Mouse (Mus musculus): Measurements from ENCODE around the gene Wfdc6b. TPM values are rescaled to one million over a fixed set of nuclear protein-coding genes. Genes with fewer than 3 reads are reported as not detected.

The Wfdc6b gene
- polyA plus RNA-seq, 1 experiment from 2014 or later: not detected

- Histone ChIP-seq H3K27me3 (no peaks in the 10 kb centered on the region), H3K4me3 (no peak overlapping the region), H3K9ac (no peak overlapping the region), H3K4me1 (no peaks in the 10 kb centered on the region), H3K27ac (no peak overlapping the region), H3K9me3 (no peaks in the 10 kb centered on the region), H3K36me3 (no peaks in the 10 kb centered on the region), H3K4me2 (no peak overlapping the region)
- WGBS: 83% methylated on average over 3 of the region's 3 CpGs
- ATAC-seq (ENCODE audit: borderline replicate concordance, extremely low read depth, low FRiP score, low TSS enrichment): no peak
These were observed 2.1 kb downstream of the Wfdc6b start for GRCm38 (mm10) chr2:164615386-164615785.

GRCm38 (mm10) chr2:164619050-164619449, 5.7 kb downstream of the Wfdc6b start:
- Histone ChIP-seq H3K4me3 (no peak overlapping the region), H3K27me3 (no peaks in the 10 kb centered on the region), H3K4me2 (no peak overlapping the region), H3K36me3 (no peaks in the 10 kb centered on the region), H3K9ac (no peak overlapping the region), H3K27ac (no peak overlapping the region), H3K9me3 (no peaks in the 10 kb centered on the region), H3K4me1 (no peaks in the 10 kb centered on the region)
- no peak for ATAC-seq (ENCODE audit: borderline replicate concordance, extremely low read depth, low FRiP score, low TSS enrichment)
- WGBS: 53% methylated on average over 5 of the region's 5 CpGs

GRCm38 (mm10) chr2:164621775-164622174, 8.5 kb downstream of the Wfdc6b start:
- H3K9ac ChIP-seq: no peak overlapping the region
- no peak overlapping the region for H3K4me3 ChIP-seq
- H3K4me1 ChIP-seq: no peaks in the 10 kb centered on the region
- 75% methylated on average over 4 of the region's 4 CpGs for WGBS
- H3K4me2 ChIP-seq: no peak overlapping the region
- no peaks in the 10 kb centered on the region for H3K36me3 ChIP-seq
- no peak for ATAC-seq (ENCODE audit: borderline replicate concordance, extremely low read depth, low FRiP score, low TSS enrichment)
- H3K9me3 ChIP-seq: no peaks in the 10 kb centered on the region
- H3K27ac ChIP-seq: no peak overlapping the region
- H3K27me3 ChIP-seq: no peaks in the 10 kb centered on the region

GRCm38 (mm10) chr2:164635266-164635665, 21.9 kb downstream of the Wfdc6b start:
- no peak for ATAC-seq (ENCODE audit: borderline replicate concordance, extremely low read depth, low FRiP score, low TSS enrichment)
- no peaks in the 10 kb centered on the region for H3K27me3 ChIP-seq
- no peak overlapping the region for H3K27ac ChIP-seq
- WGBS: 75% methylated on average over 9 of the region's 9 CpGs
- no peak overlapping the region for H3K4me2 ChIP-seq
- no peaks in the 10 kb centered on the region for H3K4me1 ChIP-seq
- H3K9ac ChIP-seq: no peak overlapping the region
- H3K4me3 ChIP-seq: no peak overlapping the region
- H3K9me3 ChIP-seq: no peaks in the 10 kb centered on the region
- no peaks in the 10 kb centered on the region for H3K36me3 ChIP-seq

GRCm38 (mm10) chr2:164638696-164639095, 25.4 kb downstream of the Wfdc6b start, which contains the start of gene Wfdc16:
Gene Wfdc16, minus strand, starts transcription at chr2:164638796.
- Histone ChIP-seq H3K4me1 (no peaks in the 10 kb centered on the region), H3K27ac (no peak within 1 kb of the TSS), H3K4me3 (no peak within 1 kb of the TSS), H3K9me3 (no peaks in the 10 kb centered on the region), H3K4me2 (no peak within 1 kb of the TSS), H3K36me3 (no peaks in the 10 kb centered on the region), H3K27me3 (no peaks in the 10 kb centered on the region), H3K9ac (no peak within 1 kb of the TSS)
- WGBS: 71% methylated on average over 3 of the region's 3 CpGs
- no peak for ATAC-seq (ENCODE audit: borderline replicate concordance, extremely low read depth, low FRiP score, low TSS enrichment)

GRCm38 (mm10) chr2:164641129-164641528, 27.8 kb downstream of the Wfdc6b start:
- WGBS: 68% methylated on average over 7 of the region's 7 CpGs

GRCm38 (mm10) chr2:164641881-164642673, 28.8 kb downstream of the Wfdc6b start:
- H3K36me3 ChIP-seq: no peaks in the 10 kb centered on the region
- WGBS: 60% methylated on average over 13 of the region's 13 CpGs
- no peak overlapping the region for H3K27ac ChIP-seq
- no peak overlapping the region for H3K4me3 ChIP-seq
- no peaks in the 10 kb centered on the region for H3K27me3 ChIP-seq
- no peak overlapping the region for H3K4me2 ChIP-seq
- H3K9me3 ChIP-seq: no peaks in the 10 kb centered on the region
- H3K9ac ChIP-seq: no peak overlapping the region
- no peaks in the 10 kb centered on the region for H3K4me1 ChIP-seq
- no peak for ATAC-seq (ENCODE audit: borderline replicate concordance, extremely low read depth, low FRiP score, low TSS enrichment)

More at GRCm38 (mm10) chr2:164641129-164641528, 27.8 kb downstream of the Wfdc6b start:
- Histone ChIP-seq H3K4me3 (no peak overlapping the region), H3K9ac (no peak overlapping the region), H3K27ac (no peak overlapping the region), H3K36me3 (no peaks in the 10 kb centered on the region), H3K4me2 (no peak overlapping the region), H3K9me3 (no peaks in the 10 kb centered on the region), H3K4me1 (no peaks in the 10 kb centered on the region), H3K27me3 (no peaks in the 10 kb centered on the region)
- no peak for ATAC-seq (ENCODE audit: borderline replicate concordance, extremely low read depth, low FRiP score, low TSS enrichment)

GRCm38 (mm10) chr2:164655858-164656257, 42.5 kb downstream of the Wfdc6b start, which contains the start of gene Wfdc10:
Gene Wfdc10, plus strand, starts transcription at chr2:164656046.
- no peak for ATAC-seq (ENCODE audit: borderline replicate concordance, extremely low read depth, low FRiP score, low TSS enrichment)
- H3K36me3 ChIP-seq: no peaks in the 10 kb centered on the region
- H3K4me2 ChIP-seq: no peak within 1 kb of the TSS
- H3K27me3 ChIP-seq: no peaks in the 10 kb centered on the region
- WGBS: 12% methylated on average over 11 of the region's 11 CpGs
- H3K4me1 ChIP-seq: no peaks in the 10 kb centered on the region
- H3K4me3 ChIP-seq: no peak within 1 kb of the TSS
- no peak within 1 kb of the TSS for H3K9ac ChIP-seq
- no peaks in the 10 kb centered on the region for H3K9me3 ChIP-seq
- H3K27ac ChIP-seq: no peak within 1 kb of the TSS

- Histone ChIP-seq H3K9me3 (no peaks in the 10 kb centered on the region), H3K27me3 (no peaks in the 10 kb centered on the region), H3K27ac (no peak within 1 kb of the TSS), H3K4me1 (no peaks in the 10 kb centered on the region), H3K9ac (no peak within 1 kb of the TSS), H3K4me3 (no peak within 1 kb of the TSS), H3K36me3 (no peaks in the 10 kb centered on the region), H3K4me2 (no peak within 1 kb of the TSS)
- ATAC-seq (ENCODE audit: borderline replicate concordance, extremely low read depth, low FRiP score, low TSS enrichment): no peak
- 65% methylated on average over 9 of the region's 9 CpGs for WGBS
These were observed 43.2 kb downstream of the Wfdc6b start, which contains the start of gene Wfdc9 for GRCm38 (mm10) chr2:164656483-164656882. Gene Wfdc9, minus strand, starts transcription at chr2:164656583.

GRCm38 (mm10) chr2:164664851-164665250, 51.5 kb downstream of the Wfdc6b start:
- Histone ChIP-seq H3K4me3 (no peak overlapping the region), H3K27ac (no peak overlapping the region), H3K9ac (no peak overlapping the region), H3K36me3 (no peaks in the 10 kb centered on the region), H3K4me2 (no peak overlapping the region), H3K4me1 (no peaks in the 10 kb centered on the region), H3K27me3 (no peaks in the 10 kb centered on the region), H3K9me3 (no peaks in the 10 kb centered on the region)
- ATAC-seq (ENCODE audit: borderline replicate concordance, extremely low read depth, low FRiP score, low TSS enrichment): no peak
- 85% methylated on average over 7 of the region's 7 CpGs for WGBS
